Mouse (Mus musculus) kidney, embryonic 14.5 days (tissue): ENCODE results near the gene Evpl. TPM values are rescaled to one million over a fixed set of nuclear protein-coding genes. Genes with fewer than 3 reads are reported as not detected.

ENCODE experiments used
- ATAC-seq: fragments of 200-750 bp; cut with Nextera tagmentation; 2 replicates; pipeline ENCODE4 v1.8.0; 2017; ENCODE audit warnings: moderate number of reproducible peaks, mild to moderate bottlenecking, moderate TSS enrichment, moderate library complexity; ENCODE audit not compliant: low FRiP score, low TSS enrichment
- H3K27ac ChIP-seq: fragments of 300-500 bp; sonication (generic); 2 replicates; pipeline ENCODE4 v1.5.1; 2014; ENCODE audit warnings: low read depth, mild to moderate bottlenecking, low read length, moderate library complexity, mixed read lengths
- H3K27me3 ChIP-seq: fragments of 300-500 bp; sonication (generic); 2 replicates; pipeline ENCODE4 v1.6.1; 2014; ENCODE audit warnings: mild to moderate bottlenecking, low read length; ENCODE audit not compliant: control insufficient read depth, insufficient read depth
- H3K36me3 ChIP-seq: fragments of 300-500 bp; sonication (generic); 2 replicates; pipeline ENCODE4 v1.6.1; 2014; ENCODE audit warnings: low read length, mixed read lengths; ENCODE audit not compliant: control insufficient read depth, insufficient read depth
- H3K4me1 ChIP-seq: fragments of 300-500 bp; sonication (generic); 2 replicates; pipeline ENCODE4 v1.6.1; 2014; ENCODE audit warnings: low read length, mixed read lengths; ENCODE audit not compliant: control insufficient read depth, insufficient read depth
- H3K4me2 ChIP-seq: fragments of 300-500 bp; sonication (generic); replicated peaks from 2 replicates; pipeline ENCODE4 v1.6.1; 2014; ENCODE audit warnings: low read depth, mild to moderate bottlenecking, low read length
- H3K4me3 ChIP-seq: fragments of 300-500 bp; sonication (generic); 2 replicates; pipeline ENCODE4 v1.5.1; 2014; ENCODE audit warnings: mild to moderate bottlenecking, low read length
- H3K9ac ChIP-seq: fragments of 300-500 bp; sonication (generic); 2 replicates; pipeline ENCODE4 v1.6.1; 2014; ENCODE audit warnings: low read depth, mild to moderate bottlenecking, low read length, moderate library complexity
- H3K9me3 ChIP-seq: fragments of 300-500 bp; sonication (generic); 2 replicates; pipeline ENCODE4 v1.6.1; 2016; ENCODE audit warnings: low read length; ENCODE audit not compliant: control insufficient read depth
- WGBS: fragments of 180-500 bp; shearing (Covaris S2); extraction: QIAGEN DNeasy Blood & Tissue Kit; methylation state at CpG from one replicate; pipeline ENCODE4 v1.1.7; 2014; 5-methylcytosine and 5-hydroxymethylcytosine counted together
- polyA plus RNA-seq: library from polyadenylated mRNA; unstranded; fragments of >200 nt; fragmentation: Nextera tagmentation; extraction: Ambion mirVana; gene quantifications from 2 replicates; pipeline ENCODE4 v1.2.1, GENCODE M21; 2014

Evpl gene
- polyA plus RNA-seq, 1 experiment from 2014 or later, result 2.6 TPM

- H3K36me3 ChIP-seq, result peaks cover 11% of the 10 kb centered on the region; the same call in 1 of the 2 replicates
- peak overlapping the region; percentile 50 for H3K4me3 ChIP-seq
- H3K4me2 ChIP-seq, result peak overlapping the region; percentile 78
- H3K27ac ChIP-seq, result peak overlapping the region; percentile 86
- 20% methylated on average over 13 of the region's 13 CpGs for whole genome bisulfite sequencing
- H3K9ac ChIP-seq, result peak overlapping the region; percentile 77
- peaks cover 11% of the 10 kb centered on the region; the same call in 1 of the 2 replicates for H3K4me1 ChIP-seq
- ATAC-seq, result no peak
- H3K27me3 ChIP-seq, result no peaks in the 10 kb centered on the region
- H3K9me3 ChIP-seq, result no peaks in the 10 kb centered on the region
Measured at GRCm38 (mm10) chr11:116198132-116198531, 39.7 kb downstream of the Evpl start.

- H3K4me1 ChIP-seq, result peaks cover 11% of the 10 kb centered on the region; the same call in 1 of the 2 replicates
Measured at GRCm38 (mm10) chr11:116197584-116197906, 40.3 kb downstream of the Evpl start.

GRCm38 (mm10) chr11:116196866-116197583 lies 40.9 kb downstream of the Evpl start:
- Histone ChIP-seq H3K4me1 (peaks cover 11% of the 10 kb centered on the region; the same call in 1 of the 2 replicates), H3K4me3 (no peak overlapping the region; the same call in 1 of the 2 replicates), H3K9ac (no peak overlapping the region), H3K27me3 (no peaks in the 10 kb centered on the region), H3K36me3 (peaks cover 11% of the 10 kb centered on the region; the same call in 1 of the 2 replicates), H3K4me2 (peak overlapping the region; percentile 78; the same call in 1 of the 2 replicates), H3K9me3 (no peaks in the 10 kb centered on the region), H3K27ac (no peak overlapping the region)
- ATAC-seq, result no peak
- 95% methylated on average over 18 of the region's 18 CpGs for WGBS

More at GRCm38 (mm10) chr11:116197584-116197906, 40.3 kb downstream of the Evpl start:
- WGBS, result 87% methylated on average over 6 of the region's 6 CpGs
- Histone ChIP-seq H3K4me2 (peak overlapping the region; percentile 78; the same call in 1 of the 2 replicates), H3K4me3 (no peak overlapping the region; the same call in 1 of the 2 replicates), H3K9ac (no peak overlapping the region), H3K9me3 (no peaks in the 10 kb centered on the region), H3K27ac (no peak overlapping the region), H3K27me3 (no peaks in the 10 kb centered on the region), H3K36me3 (peaks cover 11% of the 10 kb centered on the region; the same call in 1 of the 2 replicates)
- ATAC-seq, result no peak

- Histone ChIP-seq H3K4me3 (no peak overlapping the region), H3K27ac (no peak overlapping the region), H3K36me3 (peaks cover 11% of the 10 kb centered on the region; the same call in 1 of the 2 replicates), H3K27me3 (no peaks in the 10 kb centered on the region), H3K9ac (no peak overlapping the region), H3K9me3 (no peaks in the 10 kb centered on the region), H3K4me1 (peaks cover 11% of the 10 kb centered on the region; the same call in 1 of the 2 replicates), H3K4me2 (no peak overlapping the region)
- 88% methylated on average over 3 of the region's 3 CpGs for WGBS
- ATAC-seq, result no peak
Measured at GRCm38 (mm10) chr11:116196336-116196735, 41.5 kb downstream of the Evpl start.

- Histone ChIP-seq H3K9me3 (no peaks in the 10 kb centered on the region), H3K4me3 (no peak overlapping the region), H3K4me2 (no peak overlapping the region), H3K36me3 (peaks cover 11% of the 10 kb centered on the region; the same call in 1 of the 2 replicates), H3K4me1 (peaks cover 11% of the 10 kb centered on the region; the same call in 1 of the 2 replicates), H3K27me3 (no peaks in the 10 kb centered on the region), H3K9ac (no peak overlapping the region), H3K27ac (no peak overlapping the region)
- ATAC-seq, result no peak
- 62% methylated on average over 5 of the region's 5 CpGs for whole genome bisulfite sequencing
Measured at GRCm38 (mm10) chr11:116195252-116195651, 42.6 kb downstream of the Evpl start.

- WGBS, result 92% methylated on average over 8 of the region's 8 CpGs
- peaks cover 12% of the 10 kb centered on the region; the same call in 1 of the 2 replicates for H3K36me3 ChIP-seq
- H3K9me3 ChIP-seq, result no peaks in the 10 kb centered on the region
- H3K4me1 ChIP-seq, result peaks cover 11% of the 10 kb centered on the region; the same call in 1 of the 2 replicates
- H3K4me2 ChIP-seq, result no peak overlapping the region
- H3K27ac ChIP-seq, result no peak overlapping the region
- H3K4me3 ChIP-seq, result no peak overlapping the region
- no peak for ATAC-seq
- no peaks in the 10 kb centered on the region for H3K27me3 ChIP-seq
- H3K9ac ChIP-seq, result no peak overlapping the region
Measured at GRCm38 (mm10) chr11:116194619-116195018, 43.3 kb downstream of the Evpl start.

- H3K4me3 ChIP-seq, result no peak overlapping the region
- H3K9ac ChIP-seq, result no peak overlapping the region
- no peaks in the 10 kb centered on the region for H3K9me3 ChIP-seq
- 72% methylated on average over 11 of the region's 11 CpGs for WGBS
- no peak for ATAC-seq
- no peaks in the 10 kb centered on the region for H3K4me1 ChIP-seq
- H3K27ac ChIP-seq, result no peak overlapping the region
- H3K4me2 ChIP-seq, result no peak overlapping the region
- peaks cover 37% of the 10 kb centered on the region for H3K36me3 ChIP-seq
- H3K27me3 ChIP-seq, result no peaks in the 10 kb centered on the region
Measured at GRCm38 (mm10) chr11:116187226-116187930, 50.5 kb downstream of the Evpl start.

- peaks cover 37% of the 10 kb centered on the region for H3K36me3 ChIP-seq
- WGBS, result 92% methylated on average over 11 of the region's 11 CpGs
Measured at GRCm38 (mm10) chr11:116186360-116186759, 51.5 kb downstream of the Evpl start.

GRCm38 (mm10) chr11:116185836-116186235 lies 52.0 kb downstream of the Evpl start:
- peaks cover 37% of the 10 kb centered on the region for H3K36me3 ChIP-seq
- H3K4me2 ChIP-seq, result no peak overlapping the region
- 92% methylated on average over 3 of the region's 3 CpGs for WGBS
- H3K27me3 ChIP-seq, result no peaks in the 10 kb centered on the region
- H3K4me1 ChIP-seq, result no peaks in the 10 kb centered on the region
- no peak overlapping the region for H3K9ac ChIP-seq
- H3K9me3 ChIP-seq, result no peaks in the 10 kb centered on the region
- no peak overlapping the region for H3K27ac ChIP-seq
- ATAC-seq, result no peak
- no peak overlapping the region for H3K4me3 ChIP-seq

More at GRCm38 (mm10) chr11:116186360-116186759, 51.5 kb downstream of the Evpl start:
- no peaks in the 10 kb centered on the region for H3K4me1 ChIP-seq
- H3K4me3 ChIP-seq, result no peak overlapping the region
- H3K9me3 ChIP-seq, result no peaks in the 10 kb centered on the region
- ATAC-seq, result no peak
- no peak overlapping the region for H3K9ac ChIP-seq
- H3K27ac ChIP-seq, result no peak overlapping the region
- H3K27me3 ChIP-seq, result no peaks in the 10 kb centered on the region
- H3K4me2 ChIP-seq, result no peak overlapping the region
